Mouse (Mus musculus): ENCODE data around the gene Gm11037.

DNA sequence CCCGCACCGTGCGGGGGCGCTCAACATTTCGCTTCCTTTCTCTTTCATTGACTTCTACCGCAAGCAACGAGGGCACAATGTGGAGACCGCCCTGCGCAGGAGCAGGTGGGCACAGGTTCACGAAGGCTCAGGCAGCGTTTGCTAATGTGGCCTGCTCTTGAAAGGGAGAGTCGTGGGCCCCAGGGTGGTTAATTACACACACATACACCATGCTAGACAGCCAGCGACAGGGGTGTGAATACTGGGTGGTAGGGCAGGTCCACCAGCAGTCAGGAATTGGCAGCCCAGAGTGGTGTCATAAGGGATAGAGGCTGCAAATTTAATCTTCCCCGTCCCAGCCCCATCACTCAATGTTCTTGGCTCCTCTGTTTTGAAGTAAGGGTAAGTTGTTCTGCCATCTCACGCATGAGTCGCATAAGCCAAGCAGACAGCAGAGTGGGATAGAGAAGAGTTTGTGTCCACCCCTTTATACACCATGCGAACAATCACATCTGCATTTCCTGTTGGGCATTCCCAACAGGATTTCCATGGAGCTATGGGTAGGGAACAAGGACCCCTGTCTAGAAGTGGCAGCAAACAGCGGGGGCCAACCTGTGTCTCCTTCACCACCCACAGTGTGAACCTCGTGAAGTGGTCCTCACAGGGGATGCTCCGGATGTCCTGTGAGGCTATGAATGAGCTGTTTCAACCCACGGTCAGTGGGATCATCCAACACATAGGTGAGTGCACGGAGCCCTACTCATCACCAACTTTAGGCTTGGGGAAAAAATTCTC lies 9.9 kb downstream of the Gm11037 start:
- TF ChIP-seq CTCF (conservative IDR thresholded peaks at IDR 0.05; ENCODE audit: insufficient read depth, insufficient read length, low read depth, low read length) (no peak), POLR2A (IDR thresholded peaks at IDR 0.05; ENCODE audit: low read depth, low read length) (no peak)

All from kidney, adult 2 months (tissue).